Mouse (Mus musculus): Measurements from ENCODE around the gene Amer3. TPM values are rescaled to one million over a fixed set of nuclear protein-coding genes. Genes with fewer than 3 reads are reported as not detected.
"Not testable (repeated sequence)": the region's sequence is repeated elsewhere in the genome, so short reads cannot be mapped to it uniquely, and the experiment has no call there.

Gene Amer3
- not detected in 2 replicates for polyA plus RNA-seq (2012)

DNA sequence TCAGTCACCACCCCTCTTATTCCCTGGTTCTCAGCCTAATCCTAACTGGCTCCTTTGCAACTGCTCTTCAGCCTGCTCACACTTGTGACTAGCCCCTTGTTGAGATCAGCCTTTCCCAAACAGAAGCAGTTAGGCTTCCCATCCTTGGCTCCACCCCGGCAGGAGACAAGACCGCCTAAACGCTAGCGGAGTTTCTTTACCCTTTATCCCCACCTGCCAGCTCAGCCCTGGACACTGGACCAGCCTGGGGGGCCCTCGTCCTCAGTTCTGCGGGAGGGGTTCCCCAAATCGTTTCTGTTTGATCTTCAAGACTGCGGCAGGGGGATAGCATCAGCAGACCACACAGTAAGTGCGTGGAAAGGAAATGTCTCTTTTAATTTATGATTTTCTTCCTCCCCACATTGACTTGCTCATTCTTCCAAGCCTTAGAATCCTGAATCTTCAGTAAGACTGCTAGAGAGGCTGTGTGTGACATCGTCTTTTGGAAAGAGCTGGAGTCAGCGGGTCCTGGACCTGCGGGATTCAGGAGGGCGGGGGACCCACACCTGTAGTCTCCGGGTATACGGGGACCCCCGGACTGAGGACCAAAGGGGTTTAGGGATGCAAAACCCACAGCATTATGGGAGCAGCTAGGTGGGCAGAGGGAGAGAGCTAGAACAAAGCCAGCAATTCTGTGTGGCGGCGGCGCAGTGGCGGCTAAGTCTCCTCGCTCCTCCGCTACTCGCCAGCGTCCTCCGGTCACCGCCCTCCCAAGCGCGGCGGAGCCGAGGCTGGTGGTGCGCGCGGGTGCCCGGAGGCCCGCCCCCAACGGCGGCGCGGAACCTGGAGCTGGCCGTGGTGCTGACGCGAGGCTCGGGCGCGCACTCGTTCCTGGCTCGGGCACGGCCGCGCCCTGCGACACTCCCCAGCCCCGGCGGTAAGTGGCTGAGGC is at the start of gene Amer3:
Gene Amer3, plus strand, starts transcription at position 807 of the 931 bp plus-strand sequence.
- TF ChIP-seq GATA1 (IDR thresholded peaks at IDR 0.05; ENCODE audit: low read length): no peak

- not testable (repeated sequence) for TF ChIP-seq GATA1 (IDR thresholded peaks at IDR 0.05; ENCODE audit: low read length)
These were observed 44.3 kb upstream of the Amer3 start, which contains the start of gene Cfc1 for GRCm38 (mm10) chr1:34535043-34535698. Gene Cfc1 (plus strand): TSS chr1:34535648.

- no peak for TF ChIP-seq GATA1 (IDR thresholded peaks at IDR 0.05; ENCODE audit: low read length)
These were observed 43.1 kb upstream of the Amer3 start for GRCm38 (mm10) chr1:34536291-34536766.

GRCm38 (mm10) chr1:34536767-34537485 is 42.5 kb upstream of the Amer3 start:
- TF ChIP-seq GATA1 (IDR thresholded peaks at IDR 0.05; ENCODE audit: low read length): no peak

- no peak for TF ChIP-seq GATA1 (IDR thresholded peaks at IDR 0.05; ENCODE audit: low read length)
These were observed 32.4 kb upstream of the Amer3 start for GRCm38 (mm10) chr1:34547074-34547473.

GRCm38 (mm10) chr1:34553690-34554089 is 25.8 kb upstream of the Amer3 start:
- TF ChIP-seq GATA1 (IDR thresholded peaks at IDR 0.05; ENCODE audit: low read length): no peak

GRCm38 (mm10) chr1:34554275-34554674 is 25.2 kb upstream of the Amer3 start:
- TF ChIP-seq GATA1 (IDR thresholded peaks at IDR 0.05; ENCODE audit: low read length): no peak

GRCm38 (mm10) chr1:34560843-34561242 is 18.6 kb upstream of the Amer3 start, which contains the start of gene Prss40:
Gene Prss40 (minus strand): TSS chr1:34560943.
- no peak for TF ChIP-seq GATA1 (IDR thresholded peaks at IDR 0.05; ENCODE audit: low read length)

DNA sequence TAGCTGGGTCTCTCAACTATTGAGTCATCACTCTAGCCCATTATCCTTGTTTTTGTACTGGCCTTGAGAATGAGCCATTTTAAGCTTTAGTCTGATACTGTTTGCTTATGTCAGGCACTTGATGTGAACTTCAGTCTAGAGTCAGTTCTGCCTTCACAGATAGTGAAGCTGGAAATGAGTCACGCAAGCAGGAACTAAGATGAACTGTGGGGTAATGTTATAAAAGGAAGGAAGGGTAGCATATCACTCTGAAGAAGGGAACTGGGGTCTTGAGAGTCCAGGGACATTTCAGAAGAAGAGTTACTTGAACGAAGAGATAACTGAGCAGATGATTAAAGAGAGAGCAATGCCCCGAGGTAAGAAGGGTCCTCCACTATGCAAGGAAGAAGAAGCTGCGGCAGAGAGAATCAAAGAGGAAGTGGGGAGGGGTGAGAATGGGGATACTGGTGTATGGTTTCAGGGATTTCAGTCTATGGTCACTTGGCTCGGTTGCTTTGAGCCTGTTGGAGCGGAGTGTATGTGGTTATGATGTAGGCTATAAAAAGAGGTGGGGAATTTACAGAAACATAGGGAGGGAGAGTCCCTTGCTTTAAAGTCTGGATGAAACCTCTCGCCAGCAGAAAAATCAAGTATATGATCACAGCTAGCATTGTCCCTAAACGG is 14.9 kb upstream of the Amer3 start:
- no peak for TF ChIP-seq GATA1 (IDR thresholded peaks at IDR 0.05; ENCODE audit: low read length)

DNA sequence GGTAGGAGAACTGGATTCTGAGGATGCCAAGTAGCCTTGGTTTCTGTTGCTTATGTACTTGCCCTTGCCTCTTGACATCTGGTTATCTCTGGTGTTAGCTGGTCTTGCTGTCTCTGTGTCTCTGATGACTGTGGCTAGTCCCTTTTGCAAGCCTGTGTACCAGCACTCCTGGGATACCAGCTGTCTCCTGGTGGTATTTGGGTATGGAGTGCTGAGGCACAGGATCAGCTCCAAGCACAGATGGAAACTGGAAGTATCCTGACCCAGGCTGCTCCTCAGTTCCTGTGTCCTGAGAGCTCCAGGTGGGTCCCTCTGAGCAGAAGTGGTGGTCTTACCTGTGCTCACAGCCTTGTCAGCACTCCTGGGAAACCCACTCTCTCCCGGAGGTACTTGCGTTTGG is 11.3 kb upstream of the Amer3 start:
- TF ChIP-seq GATA1 (IDR thresholded peaks at IDR 0.05; ENCODE audit: low read length): no peak

- TF ChIP-seq GATA1 (IDR thresholded peaks at IDR 0.05; ENCODE audit: low read length): no peak
These were observed 9.6 kb upstream of the Amer3 start for GRCm38 (mm10) chr1:34569876-34570275.

DNA sequence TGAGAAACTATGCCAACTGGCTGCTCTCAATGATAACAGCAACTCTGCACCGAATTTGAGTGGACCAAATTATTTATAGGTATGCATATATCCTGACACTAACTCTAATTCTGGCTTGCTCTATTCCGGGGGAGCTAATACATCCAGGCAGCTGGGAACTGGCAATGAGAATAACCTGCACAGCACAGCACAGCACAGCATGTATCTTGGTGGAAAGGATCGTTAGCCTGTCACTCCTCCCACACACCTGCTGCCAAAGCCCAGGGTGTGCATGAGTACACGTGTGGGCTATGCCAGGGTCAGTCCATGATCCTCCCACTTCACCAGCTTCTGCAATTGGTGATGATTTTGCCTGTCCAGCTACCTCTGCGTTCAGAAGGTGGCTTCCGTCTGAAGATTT is 8.0 kb upstream of the Amer3 start:
- no peak for TF ChIP-seq GATA1 (IDR thresholded peaks at IDR 0.05; ENCODE audit: low read length)

- TF ChIP-seq GATA1 (IDR thresholded peaks at IDR 0.05; ENCODE audit: low read length): no peak
These were observed 6.2 kb upstream of the Amer3 start for GRCm38 (mm10) chr1:34573221-34573620.

DNA sequence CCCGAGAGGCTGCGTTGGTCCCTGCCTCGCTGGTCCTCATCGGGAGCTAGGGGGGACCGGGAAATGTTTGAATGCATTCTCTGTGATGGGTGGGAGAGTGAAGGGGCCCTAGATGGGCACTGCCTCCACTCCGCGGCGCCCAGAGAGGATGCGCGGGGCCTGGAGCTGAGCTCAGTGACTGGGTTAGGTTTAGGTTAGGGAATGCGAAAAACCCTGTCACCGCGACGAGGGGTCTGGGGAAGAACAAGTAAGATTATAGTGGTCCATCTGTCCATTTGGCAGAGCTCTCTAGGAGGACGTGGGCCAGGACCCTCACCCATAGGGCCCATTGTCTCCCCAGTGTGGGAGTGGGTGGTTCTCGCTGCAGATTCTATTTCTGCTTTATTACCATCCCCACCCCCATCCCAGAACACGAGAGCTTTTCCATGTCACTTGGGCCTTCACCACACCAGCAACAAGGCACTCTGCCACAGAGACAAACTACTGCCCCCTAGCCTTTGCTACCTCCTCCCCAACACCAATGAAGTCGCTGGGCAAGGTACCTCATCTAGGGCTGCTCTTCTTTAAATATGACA is 412 bp downstream of the Amer3 start:
- TF ChIP-seq GATA1 (IDR thresholded peaks at IDR 0.05; ENCODE audit: low read length): no peak

GRCm38 (mm10) chr1:34582218-34582617 is 2.8 kb downstream of the Amer3 start:
- no peak for TF ChIP-seq GATA1 (IDR thresholded peaks at IDR 0.05; ENCODE audit: low read length)
